Mouse (Mus musculus) heart, embryonic 15.5 days (tissue): ENCODE measurements at regions not wholly inside any gene's neighbourhood (a gene's known extent, or its start where the extent isn't known, plus 50 kb on each side); places are given as distances from the start of the nearest gene placed in this dataset.

Source experiments
- ATAC-seq: fragments of 200-750 bp; cut with Nextera tagmentation; replicated peaks from 2 replicates; pipeline ENCODE4 v1.8.0; 2017; ENCODE audit warnings: low read depth, moderate TSS enrichment; ENCODE audit not compliant: insufficient number of reproducible peaks, insufficient read depth, low FRiP score
- H3K27ac ChIP-seq: fragments of 300-500 bp; sonication (generic); 2 replicates; pipeline ENCODE4 v1.5.1; 2015; ENCODE audit warnings: mild to moderate bottlenecking, inconsistent platforms
- H3K27me3 ChIP-seq: fragments of 300-500 bp; sonication (generic); 2 replicates; pipeline ENCODE4 v1.6.1; 2015; ENCODE audit warnings: inconsistent platforms
- H3K36me3 ChIP-seq: fragments of 300-500 bp; sonication (generic); 2 replicates; pipeline ENCODE4 v1.6.1; 2015; ENCODE audit warnings: mild to moderate bottlenecking, inconsistent platforms
- H3K4me1 ChIP-seq: fragments of 300-500 bp; sonication (generic); replicated peaks from 2 replicates; pipeline ENCODE4 v1.6.1; 2015; ENCODE audit warnings: inconsistent platforms
- H3K4me2 ChIP-seq: fragments of 300-500 bp; sonication (generic); 2 replicates; pipeline ENCODE4 v1.6.1; 2015; ENCODE audit warnings: inconsistent platforms, mild to moderate bottlenecking, moderate library complexity
- H3K4me3 ChIP-seq: fragments of 300-500 bp; sonication (generic); 2 replicates; pipeline ENCODE4 v1.5.1; 2015; ENCODE audit warnings: mild to moderate bottlenecking, inconsistent platforms
- H3K9ac ChIP-seq: fragments of 300-500 bp; sonication (generic); 2 replicates; pipeline ENCODE4 v1.6.1; 2015; ENCODE audit warnings: mild to moderate bottlenecking, inconsistent platforms
- H3K9me3 ChIP-seq: fragments of 300-500 bp; sonication (generic); replicated peaks from 2 replicates; pipeline ENCODE4 v1.6.1; 2016; ENCODE audit warnings: inconsistent platforms
- WGBS: fragments of 180-500 bp; shearing (Covaris S2); methylation state at CpG from one replicate; pipeline ENCODE4 v1.1.7; 2015; ENCODE audit warnings: mixed read lengths; 5-methylcytosine and 5-hydroxymethylcytosine counted together

GRCm38 (mm10) chr12:9338801-9339231 is 231.1 kb upstream of the Osr1 start:
- Histone ChIP-seq H3K4me3 (no peak overlapping the region), H3K27ac (no peak overlapping the region), H3K9ac (no peak overlapping the region), H3K4me1 (no peaks in the 10 kb centered on the region), H3K4me2 (no peak overlapping the region), H3K36me3 (no peaks in the 10 kb centered on the region), H3K9me3 (no peaks in the 10 kb centered on the region), H3K27me3 (no peaks in the 10 kb centered on the region)
- 49% methylated on average over 7 of the region's 7 CpGs for WGBS
- ATAC-seq: no peak

DNA sequence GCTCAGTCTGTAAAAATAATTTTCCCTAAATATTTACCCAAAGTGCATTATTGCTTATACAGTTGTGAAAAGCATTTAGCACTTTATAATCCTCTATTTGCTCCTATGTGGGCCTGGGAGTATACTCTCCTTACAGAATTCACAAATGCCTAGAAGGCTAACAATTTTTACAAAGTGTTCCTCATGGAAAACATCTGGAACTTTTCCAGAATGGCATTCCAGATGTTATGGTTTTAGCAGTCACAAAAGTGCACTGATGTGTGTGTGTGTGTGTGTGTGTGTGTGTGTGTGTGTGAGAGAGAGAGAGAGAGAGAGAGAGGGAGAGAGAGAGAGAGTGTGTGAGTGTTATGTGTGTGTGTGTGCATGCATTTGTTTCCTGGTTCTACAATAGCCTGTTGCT is 229.1 kb upstream of the Osr1 start:
- ATAC-seq: no peak
- Histone ChIP-seq H3K4me1 (no peaks in the 10 kb centered on the region), H3K4me2 (no peak overlapping the region), H3K27me3 (no peaks in the 10 kb centered on the region), H3K9me3 (no peaks in the 10 kb centered on the region), H3K9ac (no peak overlapping the region), H3K4me3 (no peak overlapping the region), H3K27ac (no peak overlapping the region), H3K36me3 (no peaks in the 10 kb centered on the region)

DNA sequence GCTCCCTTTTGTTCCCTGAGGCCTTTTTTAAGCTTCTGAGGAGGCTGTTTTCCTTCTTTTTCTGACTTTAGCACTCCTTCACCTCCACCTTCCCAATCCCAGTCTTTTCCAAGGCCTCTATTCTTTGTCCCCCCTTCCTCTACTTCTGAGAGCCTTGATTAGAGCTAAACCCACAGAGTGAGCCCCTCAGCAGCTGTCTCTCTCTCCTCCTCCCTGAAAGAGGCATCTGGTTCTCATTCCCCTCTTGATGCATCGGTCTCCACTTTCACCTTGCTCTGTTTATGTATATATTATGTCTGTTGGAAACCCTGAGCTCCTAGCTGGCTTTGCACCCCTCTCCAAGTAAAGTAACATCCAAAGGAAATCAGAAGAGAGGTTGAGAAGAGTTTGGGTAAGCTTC is 224.6 kb upstream of the Osr1 start:
- no peaks in the 10 kb centered on the region for H3K4me1 ChIP-seq
- WGBS: 63% methylated on average over 1 of the region's 1 CpGs
- H3K4me2 ChIP-seq: no peak overlapping the region
- H3K27me3 ChIP-seq: no peaks in the 10 kb centered on the region
- no peak overlapping the region for H3K9ac ChIP-seq
- no peaks in the 10 kb centered on the region for H3K36me3 ChIP-seq
- no peak overlapping the region for H3K4me3 ChIP-seq
- no peaks in the 10 kb centered on the region for H3K9me3 ChIP-seq
- H3K27ac ChIP-seq: no peak overlapping the region
- ATAC-seq: no peak

DNA sequence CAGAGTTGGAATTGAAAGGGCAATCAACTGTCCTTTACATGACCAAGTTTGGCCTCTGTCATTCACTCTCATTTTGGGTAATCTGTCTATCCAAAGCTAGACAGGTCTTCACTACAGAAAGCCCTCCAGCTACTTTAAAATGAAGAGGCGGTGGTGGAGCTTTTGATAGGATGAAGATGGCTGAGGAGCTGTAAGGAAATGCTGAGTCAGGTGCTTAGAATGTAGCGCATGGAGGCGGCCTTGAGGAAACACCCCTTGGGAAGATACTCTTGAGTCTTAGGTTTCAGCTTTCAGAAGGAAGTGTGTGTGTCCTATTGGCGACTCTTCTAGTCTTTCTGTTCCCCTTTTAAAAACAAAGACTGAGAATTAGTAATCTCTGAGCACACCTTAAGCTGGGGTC is 214.4 kb upstream of the Osr1 start:
- no peak overlapping the region for H3K4me2 ChIP-seq
- H3K27me3 ChIP-seq: no peaks in the 10 kb centered on the region
- ATAC-seq: no peak
- H3K36me3 ChIP-seq: no peaks in the 10 kb centered on the region
- no peaks in the 10 kb centered on the region for H3K9me3 ChIP-seq
- H3K4me1 ChIP-seq: no peaks in the 10 kb centered on the region
- no peak overlapping the region for H3K4me3 ChIP-seq
- no peak overlapping the region for H3K27ac ChIP-seq
- 79% methylated on average over 4 of the region's 4 CpGs for WGBS
- H3K9ac ChIP-seq: no peak overlapping the region

DNA sequence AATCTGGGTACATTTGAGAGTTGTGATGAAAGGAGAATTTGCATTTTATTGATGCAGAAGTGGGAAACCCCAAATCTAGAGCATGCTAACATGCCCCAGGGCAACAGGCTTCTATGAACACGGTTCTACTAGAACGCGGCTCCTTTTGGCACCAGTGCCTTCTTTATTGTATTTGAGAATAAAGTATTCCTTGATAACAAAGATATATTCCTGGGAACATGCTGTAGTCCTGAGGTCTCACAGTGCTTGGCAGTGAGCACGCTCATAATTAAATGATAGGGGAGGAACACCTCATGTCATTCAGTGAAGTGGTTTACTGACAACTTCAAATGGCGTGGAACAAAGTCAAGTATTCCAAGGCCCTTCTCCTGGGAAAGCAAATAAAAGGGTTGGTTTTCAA is 212.1 kb upstream of the Osr1 start:
- Histone ChIP-seq H3K9me3 (no peaks in the 10 kb centered on the region), H3K36me3 (no peaks in the 10 kb centered on the region), H3K27ac (no peak overlapping the region), H3K27me3 (no peaks in the 10 kb centered on the region), H3K4me2 (no peak overlapping the region), H3K4me1 (no peaks in the 10 kb centered on the region), H3K4me3 (no peak overlapping the region), H3K9ac (no peak overlapping the region)
- ATAC-seq: no peak
- 66% methylated on average over 5 of the region's 5 CpGs for WGBS

DNA sequence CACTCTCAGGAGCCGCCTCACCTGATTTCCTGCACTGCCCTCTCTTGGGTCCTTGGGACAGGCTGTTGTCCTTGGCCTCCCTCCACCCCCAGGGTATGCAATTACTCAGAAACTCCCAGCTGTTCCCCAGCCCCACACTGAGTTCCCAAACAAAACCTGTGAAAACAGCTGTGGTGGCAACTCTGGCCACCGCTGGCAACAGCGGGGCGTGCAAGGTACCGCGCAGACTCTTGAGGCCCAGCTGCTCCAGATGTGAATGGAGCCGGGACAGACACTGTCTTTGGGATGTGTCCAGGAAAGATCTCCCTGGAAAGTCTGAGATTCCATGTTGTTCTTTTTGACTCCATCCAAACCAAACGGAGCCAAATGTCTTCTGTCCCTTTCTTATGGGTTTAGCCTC is 211.0 kb upstream of the Osr1 start:
- Histone ChIP-seq H3K9me3 (no peaks in the 10 kb centered on the region), H3K36me3 (no peaks in the 10 kb centered on the region), H3K27me3 (no peaks in the 10 kb centered on the region), H3K4me2 (no peak overlapping the region), H3K4me1 (no peaks in the 10 kb centered on the region), H3K9ac (no peak overlapping the region), H3K4me3 (no peak overlapping the region), H3K27ac (no peak overlapping the region)
- no peak for ATAC-seq
- WGBS: 35% methylated on average over 8 of the region's 8 CpGs

- Histone ChIP-seq H3K4me3 (no peak overlapping the region), H3K9me3 (no peaks in the 10 kb centered on the region), H3K9ac (no peak overlapping the region), H3K27ac (no peak overlapping the region), H3K4me2 (no peak overlapping the region), H3K27me3 (no peaks in the 10 kb centered on the region), H3K4me1 (no peaks in the 10 kb centered on the region), H3K36me3 (no peaks in the 10 kb centered on the region)
- no peak for ATAC-seq
- WGBS: 62% methylated on average over 1 of the region's 1 CpGs
Observed at GRCm38 (mm10) chr12:9365931-9366330, 204.0 kb upstream of the Osr1 start.

DNA sequence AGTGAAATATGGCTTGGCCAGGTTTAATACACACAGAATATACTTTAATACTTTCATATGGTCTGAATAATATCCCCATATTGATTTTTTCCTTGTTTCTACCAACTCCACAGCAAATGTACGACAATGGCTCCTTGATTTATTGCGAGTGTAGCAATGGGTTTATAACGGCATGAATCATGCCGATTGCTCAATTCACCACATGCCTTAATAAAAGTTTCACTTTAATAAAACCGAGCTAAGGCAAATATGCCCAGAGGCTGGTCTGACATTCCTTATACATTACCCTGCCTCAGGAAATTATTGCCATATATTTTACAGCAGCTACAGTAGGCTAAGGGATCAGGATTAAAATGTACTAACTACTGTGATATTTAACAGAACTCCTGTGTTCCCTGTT is 201.2 kb upstream of the Osr1 start:
- WGBS: 82% methylated on average over 5 of the region's 5 CpGs
- Histone ChIP-seq H3K36me3 (no peaks in the 10 kb centered on the region), H3K9me3 (no peaks in the 10 kb centered on the region), H3K9ac (no peak overlapping the region), H3K4me3 (no peak overlapping the region), H3K4me1 (no peaks in the 10 kb centered on the region), H3K27ac (no peak overlapping the region), H3K4me2 (no peak overlapping the region), H3K27me3 (no peaks in the 10 kb centered on the region)
- no peak for ATAC-seq

- WGBS: 47% methylated on average over 3 of the region's 3 CpGs
- no peak overlapping the region for H3K4me3 ChIP-seq
- H3K9me3 ChIP-seq: no peaks in the 10 kb centered on the region
- no peak overlapping the region for H3K9ac ChIP-seq
- no peaks in the 10 kb centered on the region for H3K27me3 ChIP-seq
- H3K27ac ChIP-seq: no peak overlapping the region
- no peak for ATAC-seq
- no peaks in the 10 kb centered on the region for H3K36me3 ChIP-seq
- H3K4me2 ChIP-seq: no peak overlapping the region
- H3K4me1 ChIP-seq: no peaks in the 10 kb centered on the region
Observed at GRCm38 (mm10) chr12:9401956-9402355, 168.0 kb upstream of the Osr1 start.

- no peak for ATAC-seq
- Histone ChIP-seq H3K27ac (no peak overlapping the region), H3K4me2 (no peak overlapping the region), H3K9me3 (no peaks in the 10 kb centered on the region), H3K4me3 (no peak overlapping the region), H3K4me1 (no peaks in the 10 kb centered on the region), H3K36me3 (no peaks in the 10 kb centered on the region), H3K9ac (no peak overlapping the region), H3K27me3 (no peaks in the 10 kb centered on the region)
- WGBS: 64% methylated on average over 7 of the region's 7 CpGs
Observed at GRCm38 (mm10) chr12:9404981-9405380, 164.9 kb upstream of the Osr1 start.

- Histone ChIP-seq H3K27ac (no peak overlapping the region), H3K4me3 (no peak overlapping the region), H3K4me2 (no peak overlapping the region), H3K4me1 (no peaks in the 10 kb centered on the region), H3K9ac (no peak overlapping the region), H3K36me3 (no peaks in the 10 kb centered on the region), H3K9me3 (no peaks in the 10 kb centered on the region), H3K27me3 (no peaks in the 10 kb centered on the region)
- ATAC-seq: no peak
- 54% methylated on average over 3 of the region's 3 CpGs for WGBS
Observed at GRCm38 (mm10) chr12:9419311-9419710, 150.6 kb upstream of the Osr1 start.

- Histone ChIP-seq H3K4me3 (no peak overlapping the region), H3K9ac (no peak overlapping the region), H3K27ac (no peak overlapping the region), H3K4me2 (no peak overlapping the region), H3K36me3 (no peaks in the 10 kb centered on the region), H3K4me1 (no peaks in the 10 kb centered on the region), H3K27me3 (no peaks in the 10 kb centered on the region), H3K9me3 (no peaks in the 10 kb centered on the region)
- 69% methylated on average over 3 of the region's 3 CpGs for WGBS
- no peak for ATAC-seq
Observed at GRCm38 (mm10) chr12:9430656-9431055, 139.3 kb upstream of the Osr1 start.
